Mouse (Mus musculus): ENCODE measurements at regions not wholly inside any gene's neighbourhood (a gene's known extent, or its start where the extent isn't known, plus 50 kb on each side); places are given as distances from the start of the nearest gene placed in this dataset.

DNA sequence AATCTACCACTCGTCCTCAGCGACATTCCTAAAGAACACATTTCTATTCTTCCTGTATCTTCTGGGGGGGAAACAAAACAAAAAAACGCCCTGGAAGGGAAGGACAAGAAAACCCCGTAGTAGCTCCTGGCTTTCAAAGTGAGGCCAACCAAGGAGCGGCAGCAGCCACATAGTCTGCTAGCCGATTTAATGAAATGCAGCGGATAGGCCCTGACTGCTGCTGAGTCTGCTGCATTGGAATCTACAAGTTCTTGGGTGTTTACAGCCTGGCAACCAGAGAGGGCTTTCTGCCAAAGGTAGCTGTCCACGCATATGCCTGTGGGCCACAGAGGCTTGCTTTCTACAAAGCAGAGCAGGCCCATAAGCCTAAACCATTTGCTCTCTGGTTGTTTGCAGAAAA is 146.0 kb downstream of the Gm45692 start:
- TF ChIP-seq CTCF (IDR thresholded peaks at IDR 0.05; ENCODE audit: low read depth, low read length) (no peak), POLR2A (IDR thresholded peaks at IDR 0.05; ENCODE audit: borderline replicate concordance, low read depth, low read length) (no peak)
